Mouse (Mus musculus) bone marrow, adult 2 months (tissue): Measurements from ENCODE around the gene Dhx37.

Experiments
- CTCF ChIP-seq: fragments of 200-500 bp; IDR thresholded peaks from 2 replicates; pipeline ENCODE4 v1.5.1; 2011; ENCODE audit warnings: low read length, control low read depth; ENCODE audit not compliant: control insufficient read depth, insufficient read depth
- POLR2A ChIP-seq: fragments of 200-500 bp; IDR thresholded peaks from 2 replicates; pipeline ENCODE4 v1.6.1; 2011; ENCODE audit warnings: low read depth, mild to moderate bottlenecking, control low read depth, low read length, borderline replicate concordance; ENCODE audit not compliant: control insufficient read depth

DNA sequence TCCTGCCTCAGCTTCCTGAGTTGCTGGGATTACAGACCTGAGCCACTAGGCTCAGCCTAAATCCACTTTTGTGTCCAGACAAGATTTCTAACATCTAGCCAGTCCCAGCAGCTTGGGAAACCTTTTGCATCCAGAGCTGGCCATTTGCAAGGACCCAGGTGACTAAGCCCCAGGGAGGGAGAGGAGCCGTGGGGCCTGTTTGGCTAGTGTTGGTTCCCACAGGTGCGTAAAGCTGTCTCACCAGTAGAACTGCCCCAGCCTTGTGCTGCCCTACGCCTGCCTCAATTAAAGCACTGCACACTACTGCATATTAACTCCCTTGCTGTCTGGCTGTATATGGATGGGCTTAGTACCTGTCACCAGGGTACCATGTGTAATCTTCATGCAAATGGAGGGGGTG, 45.5 kb upstream of the Dhx37 start:
- TF ChIP-seq POLR2A, result no peak
- no peak for TF ChIP-seq CTCF
